Mouse (Mus musculus) ES-CJ7 (cell line): Measurements from ENCODE around the gene Gmpr.

Experiments used
- DNase-seq: peaks from one replicate; pipeline ENCODE4 v3.0.0; 2011; ENCODE audit warnings: low read depth, low spot score

Gene Gmpr

GRCm38 (mm10) chr13:45600443-45600842, 93.2 kb downstream of the Gmpr start:
- no peak for DNase-seq
